Comparison of ENCODE assay signal across 9 mouse cellular contexts in the genomic region with DNA sequence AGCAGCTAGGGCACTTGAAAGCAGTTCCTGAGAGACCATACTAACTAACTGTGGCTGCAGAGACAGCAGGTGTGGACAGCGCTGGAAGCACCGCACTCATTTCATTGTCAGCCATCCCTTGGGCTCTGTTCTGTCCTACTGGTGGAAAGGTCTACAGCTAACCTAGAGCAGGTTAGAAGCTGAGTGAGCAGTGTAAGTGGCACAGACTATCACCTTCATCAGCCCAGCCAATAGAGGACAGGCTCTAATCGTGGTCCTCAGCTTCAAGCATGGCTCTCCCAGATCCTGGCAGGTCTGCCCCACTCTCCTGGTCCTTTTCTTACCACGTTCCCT. TPM values are rescaled to one million over a fixed set of nuclear protein-coding genes. Genes with fewer than 3 reads are reported as not detected.
A peak's percentile ranks its signal among the peaks of the same experiment; 100 is the strongest.
DNase-seq lines count a peak whose midpoint lies in the region; ATAC-seq and TF ChIP-seq lines count a peak whose summit lies in the region.
"Had no signal": no experiment of that assay in that cellular context is flagged by ENCODE, and none has a peak within 500 bp of the region (broad histone marks: within the 10 kb centered on the region; RNA-seq: fewer than 3 reads in every experiment).

No protein-coding gene starts in this region.

- ATAC-seq in kidney, postnatal 0 days (replicated peaks; ENCODE audit: low FRiP score, low read depth), result no peak
- peak; percentile 58 for ATAC-seq in forebrain, embryonic 12.5 days (ENCODE audit: low FRiP score)
- ATAC-seq in midbrain, postnatal 0 days (ENCODE audit: low FRiP score), result peak; percentile 54; the same call in 1 of the 2 replicates

- H3K4me1 ChIP-seq in kidney, postnatal 0 days (replicated peaks; ENCODE audit: insufficient read depth, low read length), result 0 out of 2 replicates have a peak, but pooled peaks cover 3% of the 10 kb centered on the region
- H3K4me1 ChIP-seq in forebrain, embryonic 12.5 days, result peaks cover 10% of the 10 kb centered on the region
- peaks cover 9% of the 10 kb centered on the region for H3K4me1 ChIP-seq in limb, embryonic 10.5 days
- H3K4me1 ChIP-seq in midbrain, postnatal 0 days (ENCODE audit: insufficient read depth, low read length), result peaks cover 9% of the 10 kb centered on the region

- no peak for TF ChIP-seq CTCF in kidney, postnatal 0 days (IDR thresholded peaks at IDR 0.05; ENCODE audit: low read depth)
- TF ChIP-seq CTCF in midbrain, postnatal 0 days (IDR thresholded peaks at IDR 0.05), result no peak

- peak overlapping the region; percentile 37 for H3K4me2 ChIP-seq in kidney, postnatal 0 days (ENCODE audit: low read length)
- peak overlapping the region; percentile 37 for H3K4me2 ChIP-seq in forebrain, embryonic 12.5 days
- peak overlapping the region; percentile 45 for H3K4me2 ChIP-seq in midbrain, postnatal 0 days (ENCODE audit: low read depth, low read length, poor library complexity, severe bottlenecking)

- no peaks in the 10 kb centered on the region for H3K27me3 ChIP-seq in kidney, postnatal 0 days (ENCODE audit: insufficient read depth, low read length)
- no peaks in the 10 kb centered on the region for H3K27me3 ChIP-seq in forebrain, embryonic 12.5 days
- H3K27me3 ChIP-seq in limb, embryonic 10.5 days (ENCODE audit: low read depth, poor library complexity, severe bottlenecking), result no peaks in the 10 kb centered on the region
- no peaks in the 10 kb centered on the region for H3K27me3 ChIP-seq in midbrain, postnatal 0 days (ENCODE audit: insufficient read depth, low read length)

- no peak overlapping the region for H3K9ac ChIP-seq in kidney, postnatal 0 days (ENCODE audit: low read depth, low read length)
- no peak overlapping the region for H3K9ac ChIP-seq in forebrain, embryonic 12.5 days
- no peak overlapping the region for H3K9ac ChIP-seq in midbrain, postnatal 0 days (replicated peaks; ENCODE audit: low read length, poor library complexity, severe bottlenecking)

- 67% methylated on average over 4 of the region's 4 CpGs for WGBS in kidney, postnatal 0 days
- WGBS in forebrain, embryonic 12.5 days, result 69% methylated on average over 4 of the region's 4 CpGs
- 67% methylated on average over 4 of the region's 4 CpGs for WGBS in limb, embryonic 10.5 days
- WGBS in midbrain, postnatal 0 days, result 36% methylated on average over 4 of the region's 4 CpGs

- H3K4me3 ChIP-seq in kidney, postnatal 0 days (replicated peaks; ENCODE audit: low read depth, low read length), result no peak overlapping the region
- no peak overlapping the region for H3K4me3 ChIP-seq in forebrain, embryonic 12.5 days (replicated peaks)
- H3K4me3 ChIP-seq in limb, embryonic 10.5 days, result no peak overlapping the region
- H3K4me3 ChIP-seq in midbrain, postnatal 0 days (ENCODE audit: low read depth, low read length), result peak overlapping the region; percentile 14; the same call in 1 of the 2 replicates

- no peak overlapping the region for H3K27ac ChIP-seq in kidney, postnatal 0 days
- H3K27ac ChIP-seq in forebrain, embryonic 12.5 days, result no peak overlapping the region
- peak overlapping the region; percentile 47; the same call in 1 of the 2 replicates for H3K27ac ChIP-seq in limb, embryonic 10.5 days
- H3K27ac ChIP-seq in midbrain, postnatal 0 days (ENCODE audit: low read depth, low read length), result no peak overlapping the region

- no peaks in the 10 kb centered on the region for H3K36me3 ChIP-seq in kidney, postnatal 0 days (ENCODE audit: insufficient read depth, low read length)
- no peaks in the 10 kb centered on the region for H3K36me3 ChIP-seq in forebrain, embryonic 12.5 days (replicated peaks)
- no peaks in the 10 kb centered on the region for H3K36me3 ChIP-seq in limb, embryonic 10.5 days
- no peaks in the 10 kb centered on the region for H3K36me3 ChIP-seq in midbrain, postnatal 0 days (ENCODE audit: insufficient read depth, low read length)

- no peaks in the 10 kb centered on the region for H3K9me3 ChIP-seq in kidney, postnatal 0 days (replicated peaks; ENCODE audit: low read length)
- no peaks in the 10 kb centered on the region for H3K9me3 ChIP-seq in forebrain, embryonic 12.5 days
- H3K9me3 ChIP-seq in limb, embryonic 10.5 days (replicated peaks), result no peaks in the 10 kb centered on the region
- no peaks in the 10 kb centered on the region for H3K9me3 ChIP-seq in midbrain, postnatal 0 days (ENCODE audit: low read length)

- DNase-seq in kidney, postnatal 0 days (ENCODE audit: low spot score), result no peak
- DNase-seq in kidney, postnatal 4 days, result no peak
- DNase-seq in limb, embryonic 10.5 days (ENCODE audit: low spot score), result no peak
- DNase-seq in midbrain, postnatal 0 days (ENCODE audit: low spot score), result no peak
- no peak for DNase-seq in adrenal gland, postnatal 10 days
- DNase-seq in lung, postnatal 25 days (ENCODE audit: low spot score), result no peak
- no peak for DNase-seq in layer of hippocampus, postnatal 10 days (ENCODE audit: low spot score in 2 of 2)

RNA-seq across cellular contexts. Expression of a gene that starts 37.3 kb away (rescaled TPM):
- polyA plus RNA-seq in kidney, postnatal 0 days (2015; fragmentation: Nextera tagmentation; extraction: Ambion mirVana), result 59.2 and 61.2 TPM in 2 replicates
- polyA plus RNA-seq in forebrain, embryonic 12.5 days (2016; fragmentation: Nextera tagmentation; extraction: Ambion mirVana), result 80.6 and 87.3 TPM in 2 replicates
- 78.4 and 87.2 TPM in 2 replicates for polyA plus RNA-seq in limb, embryonic 10.5 days (2016; fragmentation: Nextera tagmentation; extraction: Ambion mirVana)
- 62.5 and 112 TPM in 2 replicates for total RNA-seq in midbrain, postnatal 0 days (2014; rRNA removed)
- 106 and 113 TPM in 2 replicates for polyA plus RNA-seq in midbrain, postnatal 0 days (2015; fragmentation: Nextera tagmentation; extraction: Ambion mirVana)
- total RNA-seq in adrenal gland, postnatal 10 days (2021), result 10 to 100 TPM; 47.3 to 53.5 TPM
- 10 to 100 TPM; 75.1 to 85.6 TPM for total RNA-seq in layer of hippocampus, postnatal 10 days (2021)

RNA-seq across cellular contexts. Expression of a gene that starts 46.3 kb away (rescaled TPM):
- polyA plus RNA-seq in kidney, postnatal 0 days (2015; fragmentation: Nextera tagmentation; extraction: Ambion mirVana), result 0.45 and 0.46 TPM in 2 replicates
- polyA plus RNA-seq in forebrain, embryonic 12.5 days (2016; fragmentation: Nextera tagmentation; extraction: Ambion mirVana), result 1.4 and 2.0 TPM in 2 replicates
- polyA plus RNA-seq in limb, embryonic 10.5 days (2016; fragmentation: Nextera tagmentation; extraction: Ambion mirVana), result 1.1 TPM in 2 replicates
- 0.88 and 0.99 TPM in 2 replicates for total RNA-seq in midbrain, postnatal 0 days (2014; rRNA removed)
- 0.45 and 0.68 TPM in 2 replicates for polyA plus RNA-seq in midbrain, postnatal 0 days (2015; fragmentation: Nextera tagmentation; extraction: Ambion mirVana)
- total RNA-seq in adrenal gland, postnatal 10 days (2021), result 1 to 10 TPM in 1 of 2 experiments, under 1 TPM in 1; 0.81 to 2.3 TPM
- total RNA-seq in layer of hippocampus, postnatal 10 days (2021), result 1 to 10 TPM; 1.6 TPM
- total RNA-seq: MEL had no signal
